Mouse (Mus musculus) ES-Bruce4 (cell line): ENCODE measurements around the gene Leo1.

Experiments
- CTCF ChIP-seq: IDR thresholded peaks from one replicate; pipeline ENCODE4 v1.8.1; 2011; ENCODE audit warnings: low read depth, low read length
- EP300 ChIP-seq: IDR thresholded peaks from 2 replicates; pipeline ENCODE4 v1.6.1; 2011; ENCODE audit warnings: low read depth, low read length; ENCODE audit not compliant: insufficient read depth
- POLR2A ChIP-seq: IDR thresholded peaks from one replicate; pipeline ENCODE4 v1.8.1; 2011; ENCODE audit warnings: low read length; ENCODE audit not compliant: insufficient read depth

DNA sequence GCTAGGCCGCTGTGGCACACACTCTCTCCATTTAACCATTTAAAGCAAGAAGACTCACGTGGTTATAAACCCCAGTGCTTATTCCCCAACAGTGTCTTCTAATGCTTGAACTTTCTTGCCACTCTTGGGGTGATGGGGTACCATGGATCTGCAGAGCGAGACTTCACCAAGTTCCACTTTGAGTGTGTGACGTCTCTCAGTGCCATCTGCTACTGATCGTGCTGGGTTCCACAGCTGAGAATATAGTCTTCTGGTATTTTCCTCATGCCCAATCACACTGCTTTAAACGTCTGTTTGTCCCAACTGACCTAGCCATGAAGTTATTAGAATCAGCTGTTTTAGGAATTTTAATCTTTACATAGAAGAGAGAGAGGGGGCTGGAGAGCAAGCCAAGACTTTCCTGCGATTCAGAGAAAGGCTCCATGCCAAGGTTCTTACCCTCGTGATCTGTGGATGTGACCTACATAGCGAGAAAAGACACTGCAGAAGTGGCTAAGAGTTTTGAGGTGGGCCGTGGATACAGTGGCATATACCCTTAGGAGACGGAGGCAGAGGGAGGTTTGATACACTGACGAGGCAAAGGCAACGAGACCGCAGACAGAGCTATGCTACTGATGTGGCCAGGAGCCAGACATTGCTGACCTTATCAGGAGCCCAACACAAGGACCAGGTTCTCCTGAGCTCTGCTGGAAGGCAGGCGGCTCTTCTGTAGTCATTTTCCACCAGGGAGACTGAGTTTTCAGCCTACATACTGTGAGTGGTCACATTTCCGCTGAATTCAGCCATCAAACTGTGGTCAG is 10.3 kb upstream of the Leo1 start:
- TF ChIP-seq CTCF (no peak), POLR2A (no peak), EP300 (no peak)
